Mouse (Mus musculus) liver, postnatal 0 days (tissue): ENCODE data around the gene Tmem131l.
"Not testable (repeated sequence)": the region's sequence is repeated elsewhere in the genome, so short reads cannot be mapped to it uniquely, and the experiment has no call there.

Experiments used
- CTCF ChIP-seq: sonication (generic); IDR thresholded peaks from 2 replicates; pipeline ENCODE4 v1.5.1; 2016; ENCODE audit warnings: antibody characterized with exemption, low read depth
- EP300 ChIP-seq: IDR thresholded peaks from 2 replicates; pipeline ENCODE4 v1.6.1; 2016; ENCODE audit warnings: antibody characterized with exemption, low read depth, mild to moderate bottlenecking

DNA sequence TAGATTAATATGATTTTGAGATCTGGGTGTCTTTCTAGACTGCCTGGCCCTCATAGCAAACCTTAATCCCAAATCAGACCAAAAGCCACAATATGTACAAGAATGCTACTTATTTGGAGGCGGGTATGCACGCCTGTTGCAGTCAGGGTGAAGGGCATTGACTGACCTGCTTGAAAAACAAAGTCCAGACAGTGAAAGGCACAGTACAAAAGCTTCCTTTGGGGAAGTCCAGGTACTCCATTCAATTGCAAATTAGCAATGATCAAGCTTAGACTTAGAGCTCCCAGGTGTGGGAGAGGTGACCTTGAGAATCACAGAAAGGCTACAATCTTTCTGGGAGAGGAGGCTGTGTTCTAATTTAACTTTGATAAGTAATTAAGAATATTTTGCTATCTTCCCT lies 167.1 kb downstream of the Tmem131l start:
- not testable (repeated sequence) for TF ChIP-seq EP300, CTCF
